Mouse (Mus musculus) G1E (cell line): ENCODE data around the gene Lmod1. TPM values are rescaled to one million over a fixed set of nuclear protein-coding genes. Genes with fewer than 3 reads are reported as not detected.

Source experiments
- ATAC-seq: 2 replicates; pipeline ENCODE4 v1.8.0; 2016; ENCODE audit warnings: mild to moderate bottlenecking; ENCODE audit not compliant: insufficient number of reproducible peaks, poor library complexity, low FRiP score, severe bottlenecking; ENCODE audit errors: extremely low read depth
- DNase-seq: peaks from one replicate; pipeline ENCODE4 v3.0.0; 2012; ENCODE audit warnings: low spot score
- H3K27me3 ChIP-seq: 2 replicates; pipeline ENCODE4 v1.6.1; 2012; ENCODE audit warnings: mild to moderate bottlenecking, low read length, inconsistent platforms; ENCODE audit not compliant: insufficient read depth
- H3K36me3 ChIP-seq: replicated peaks from 2 replicates; pipeline ENCODE3; 2012; ENCODE audit warnings: mild to moderate bottlenecking, inconsistent platforms
- H3K4me1 ChIP-seq: 2 replicates; pipeline ENCODE4 v1.6.1; 2012; ENCODE audit warnings: low read depth, low read length, inconsistent platforms, mixed read lengths; ENCODE audit not compliant: insufficient read depth
- H3K4me3 ChIP-seq: 2 replicates; pipeline ENCODE4 v1.5.1; 2012; ENCODE audit warnings: low read depth, mild to moderate bottlenecking, inconsistent platforms, low read length, moderate library complexity, mixed read lengths
- H3K9me3 ChIP-seq: replicated peaks from 2 replicates; pipeline ENCODE4 v1.6.1; 2012; ENCODE audit warnings: inconsistent platforms
- CTCF ChIP-seq: IDR thresholded peaks from 2 replicates; pipeline ENCODE4 v1.5.1; 2012; ENCODE audit warnings: low read depth, low read length, inconsistent platforms, mixed read lengths
- GATA1 ChIP-seq: IDR thresholded peaks from 2 replicates; pipeline ENCODE4 v1.6.1; 2012; ENCODE audit warnings: borderline replicate concordance, low read length, inconsistent platforms, mixed read lengths
- GATA2 ChIP-seq: IDR thresholded peaks from 2 replicates; pipeline ENCODE4 v1.6.1; 2012; ENCODE audit warnings: low read depth, low read length, inconsistent platforms, borderline replicate concordance
- POLR2AphosphoS5 ChIP-seq: IDR thresholded peaks from 2 replicates; pipeline ENCODE4 v1.6.1; 2012; ENCODE audit warnings: low read depth, low read length, inconsistent platforms; ENCODE audit not compliant: insufficient replicate concordance
- TAL1 ChIP-seq: conservative IDR thresholded peaks from 2 replicates; pipeline ENCODE4 v1.6.1; 2012; ENCODE audit warnings: low read depth, low read length, inconsistent platforms, mixed read lengths
- polyA plus RNA-seq: library from polyadenylated mRNA; stranded (reverse); fragments of >175 nt; gene quantifications from 2 replicates; pipeline ENCODE4 v1.2.3, GENCODE M21; 2012
- total RNA-seq, 2 experiments: library from RNA; stranded (forward) in 1 of 2; stranded (reverse) in 1 of 2; fragments of 200-1000 nt in 1 of 2; fragments of >200 nt in 1 of 2; fragmentation: Nextera tagmentation in 1 of 2; gene quantifications; 2 replicates each; pipeline ENCODE4 v1.2.3; 2014 to 2017

Gene Lmod1
- total and polyA plus RNA-seq, 3 experiments: 0.16 TPM; not detected in 2

DNA sequence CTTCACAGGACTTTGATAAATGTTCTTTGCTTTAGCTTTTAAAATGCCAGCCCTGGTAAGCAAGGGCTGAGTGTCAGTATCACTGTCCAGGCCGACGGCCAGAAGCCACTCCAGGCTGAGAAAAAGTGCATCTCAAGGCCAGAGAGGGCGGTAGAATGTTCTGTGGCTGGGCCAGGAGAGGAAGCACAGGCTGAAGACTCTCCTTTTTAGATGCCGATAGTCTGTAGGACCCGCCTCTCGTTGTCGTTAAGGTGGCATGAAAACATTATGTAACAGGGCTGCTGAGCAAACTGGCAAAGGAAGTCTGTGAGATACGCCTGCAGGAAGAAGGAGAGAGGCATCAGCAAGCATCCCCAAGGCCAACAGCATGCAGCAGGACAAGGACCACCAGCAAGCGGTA, 60.6 kb downstream of the Lmod1 start:
- ATAC-seq: no peak
- Histone ChIP-seq H3K27me3 (no peaks in the 10 kb centered on the region; the same call in 1 of the 2 replicates), H3K9me3 (no peaks in the 10 kb centered on the region), H3K4me1 (no peaks in the 10 kb centered on the region), H3K36me3 (peaks cover 84% of the 10 kb centered on the region), H3K4me3 (no peak overlapping the region)
- DNase-seq: no peak
- TF ChIP-seq CTCF: no peak
- TF ChIP-seq POLR2AphosphoS5: no peak
- TF ChIP-seq GATA2: no peak
- no peak for TF ChIP-seq GATA1
- TF ChIP-seq TAL1: no peak

DNA sequence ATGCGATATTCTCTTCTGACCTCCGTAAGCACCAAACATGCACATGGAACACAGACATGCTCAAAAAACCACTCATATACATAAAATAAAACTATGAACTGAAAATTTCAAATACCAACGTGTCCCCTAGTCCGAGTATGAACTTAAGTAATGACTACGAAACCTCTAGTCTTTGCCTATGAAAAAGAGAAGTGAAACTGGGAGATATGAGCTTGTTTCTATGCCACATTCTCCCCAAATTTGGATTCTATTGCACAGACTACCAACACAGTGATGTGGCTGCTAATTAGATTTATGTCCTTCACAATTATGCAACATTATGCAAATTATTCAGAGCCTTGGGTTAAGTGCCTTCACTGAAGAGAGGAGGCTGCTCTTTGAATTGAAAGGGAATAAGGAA, 74.9 kb downstream of the Lmod1 start:
- H3K4me3 ChIP-seq: no peak overlapping the region
- no peaks in the 10 kb centered on the region for H3K4me1 ChIP-seq
- H3K36me3 ChIP-seq: peaks cover 87% of the 10 kb centered on the region
- no peak for DNase-seq
- ATAC-seq: no peak
- no peaks in the 10 kb centered on the region for H3K9me3 ChIP-seq
- H3K27me3 ChIP-seq: no peaks in the 10 kb centered on the region
- no peak for TF ChIP-seq GATA1
- TF ChIP-seq CTCF: no peak
- TF ChIP-seq TAL1: no peak
- TF ChIP-seq POLR2AphosphoS5: no peak
- no peak for TF ChIP-seq GATA2

- DNase-seq (no peak), ATAC-seq (no peak)
- no peaks in the 10 kb centered on the region for H3K27me3 ChIP-seq
- H3K9me3 ChIP-seq: no peaks in the 10 kb centered on the region
- no peak overlapping the region for H3K4me3 ChIP-seq
- TF ChIP-seq GATA2 (no peak), CTCF (no peak), POLR2AphosphoS5 (no peak), TAL1 (no peak), GATA1 (no peak)
- no peaks in the 10 kb centered on the region for H3K4me1 ChIP-seq
- H3K36me3 ChIP-seq: peaks cover 91% of the 10 kb centered on the region
These were observed 77.0 kb downstream of the Lmod1 start for GRCm38 (mm10) chr1:135401452-135402110.

DNA sequence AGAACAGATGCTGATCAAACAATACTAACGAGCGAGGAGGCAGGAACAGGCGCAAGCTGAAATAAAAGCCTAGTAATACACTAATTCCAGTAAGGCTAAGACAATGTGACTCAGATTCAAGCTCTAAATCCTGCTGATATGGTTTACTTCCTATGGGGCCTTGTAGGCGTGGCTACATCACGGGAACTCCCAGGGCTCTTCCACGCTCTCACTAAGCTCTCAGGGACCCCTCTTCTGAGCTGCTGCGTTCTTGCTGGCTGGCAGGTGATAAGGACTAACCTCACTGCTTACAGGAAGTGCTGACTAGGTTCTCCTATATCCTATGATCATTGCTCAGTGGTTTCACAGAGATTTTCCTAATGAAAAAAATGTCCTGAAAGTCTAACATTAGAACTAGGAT, 80.7 kb downstream of the Lmod1 start:
- H3K36me3 ChIP-seq: peaks cover 95% of the 10 kb centered on the region
- ATAC-seq (no peak), DNase-seq (no peak)
- H3K4me1 ChIP-seq: no peaks in the 10 kb centered on the region
- H3K9me3 ChIP-seq: no peaks in the 10 kb centered on the region
- TF ChIP-seq GATA1 (no peak), TAL1 (no peak), GATA2 (no peak), CTCF (no peak), POLR2AphosphoS5 (no peak)
- H3K4me3 ChIP-seq: no peak overlapping the region
- no peaks in the 10 kb centered on the region for H3K27me3 ChIP-seq

DNA sequence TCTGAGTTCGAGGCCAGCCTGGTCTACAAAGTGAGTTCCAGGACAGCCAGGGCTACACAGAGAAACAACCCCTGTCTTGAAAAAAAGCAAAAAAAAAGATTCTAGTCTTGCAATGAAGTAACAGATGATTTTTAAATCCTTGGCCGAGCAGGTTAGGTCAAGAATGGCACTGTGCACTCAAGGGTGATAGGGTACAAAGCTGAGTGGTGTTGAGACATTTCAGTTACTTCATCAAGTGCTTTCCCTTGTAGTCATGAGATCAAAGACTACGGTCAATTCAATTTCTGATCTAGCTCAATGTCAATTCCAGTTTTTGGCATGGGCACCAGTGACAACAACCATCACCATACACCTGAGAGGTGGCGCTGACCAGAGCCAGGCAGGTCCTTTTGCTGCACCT, 84.4 kb downstream of the Lmod1 start:
- Histone ChIP-seq H3K27me3 (no peaks in the 10 kb centered on the region), H3K36me3 (peaks cover 92% of the 10 kb centered on the region), H3K4me1 (no peaks in the 10 kb centered on the region), H3K4me3 (no peak overlapping the region), H3K9me3 (no peaks in the 10 kb centered on the region)
- DNase-seq (no peak), ATAC-seq (no peak)
- no peak for TF ChIP-seq GATA1
- no peak for TF ChIP-seq CTCF
- no peak for TF ChIP-seq POLR2AphosphoS5
- TF ChIP-seq GATA2: no peak
- TF ChIP-seq TAL1: no peak

DNA sequence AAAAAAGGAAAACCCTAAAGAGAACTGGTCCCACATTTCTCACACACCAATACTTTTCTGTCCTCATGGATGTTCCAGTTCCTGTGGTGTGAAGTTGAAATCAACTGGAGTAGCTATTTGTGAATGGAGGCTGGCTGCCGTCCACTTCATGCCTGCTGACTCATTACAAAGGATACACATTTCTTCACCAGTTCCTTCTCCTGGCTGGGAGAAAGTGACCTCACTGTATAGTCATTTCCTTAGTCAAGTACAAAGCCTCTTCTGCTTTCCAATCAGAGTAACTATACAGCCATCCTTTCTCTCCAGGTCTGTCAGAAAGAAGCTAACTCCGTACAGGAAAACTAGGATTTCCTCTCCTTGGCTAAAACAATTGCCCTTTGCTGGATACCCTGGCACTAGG, 86.4 kb downstream of the Lmod1 start:
- no peaks in the 10 kb centered on the region for H3K4me1 ChIP-seq
- no peaks in the 10 kb centered on the region for H3K27me3 ChIP-seq
- no peak overlapping the region for H3K4me3 ChIP-seq
- no peak for DNase-seq
- no peaks in the 10 kb centered on the region for H3K9me3 ChIP-seq
- no peak for ATAC-seq
- TF ChIP-seq GATA2: no peak
- no peak for TF ChIP-seq GATA1
- TF ChIP-seq CTCF: no peak
- TF ChIP-seq POLR2AphosphoS5: no peak
- TF ChIP-seq TAL1: no peak
- H3K36me3 ChIP-seq: peaks cover 89% of the 10 kb centered on the region
